Mouse (Mus musculus) testis, adult 2 months (tissue): ENCODE data around the gene Robo3. TPM values are rescaled to one million over a fixed set of nuclear protein-coding genes. Genes with fewer than 3 reads are reported as not detected.

Experiments
- H3K27ac ChIP-seq: fragments of 200-500 bp; 2 replicates; pipeline ENCODE4 v1.5.1; 2012; ENCODE audit warnings: low read depth, low read length; ENCODE audit not compliant: control insufficient read depth, insufficient read depth
- H3K27me3 ChIP-seq: fragments of 200-500 bp; 2 replicates; pipeline ENCODE4 v1.6.1; 2012; ENCODE audit warnings: mild to moderate bottlenecking, low read length, moderate library complexity; ENCODE audit not compliant: control insufficient read depth, insufficient read depth
- H3K36me3 ChIP-seq: fragments of 200-500 bp; 2 replicates; pipeline ENCODE4 v1.6.1; 2012; ENCODE audit warnings: mild to moderate bottlenecking, low read length; ENCODE audit not compliant: control insufficient read depth, insufficient read depth
- H3K4me1 ChIP-seq: fragments of 200-500 bp; 2 replicates; pipeline ENCODE4 v1.6.1; 2012; ENCODE audit warnings: low read length; ENCODE audit not compliant: control insufficient read depth, insufficient read depth
- H3K4me3 ChIP-seq: fragments of 200-500 bp; 2 replicates; pipeline ENCODE4 v1.5.1; 2012; ENCODE audit warnings: low read depth, mild to moderate bottlenecking, low read length, moderate library complexity, mixed read lengths; ENCODE audit not compliant: control insufficient read depth
- CTCF ChIP-seq: fragments of 200-500 bp; IDR thresholded peaks from 2 replicates; pipeline ENCODE4 v1.5.1; 2012; ENCODE audit warnings: low read depth, mild to moderate bottlenecking, inconsistent platforms, low read length, moderate library complexity; ENCODE audit not compliant: control insufficient read depth, insufficient read depth, insufficient replicate concordance
- POLR2A ChIP-seq: fragments of 200-500 bp; IDR thresholded peaks from 2 replicates; pipeline ENCODE4 v1.6.1; 2012; ENCODE audit warnings: low read depth, mild to moderate bottlenecking, inconsistent platforms, low read length, moderate library complexity; ENCODE audit not compliant: control insufficient read depth
- polyA plus RNA-seq: library from polyadenylated mRNA; depleted of rRNA; stranded (reverse); fragments of >200 nt; gene quantifications from 2 replicates; pipeline ENCODE4 v1.2.3, GENCODE M21; 2012

Robo3 gene
- polyA plus RNA-seq, 1 experiment = 1.0 TPM

DNA sequence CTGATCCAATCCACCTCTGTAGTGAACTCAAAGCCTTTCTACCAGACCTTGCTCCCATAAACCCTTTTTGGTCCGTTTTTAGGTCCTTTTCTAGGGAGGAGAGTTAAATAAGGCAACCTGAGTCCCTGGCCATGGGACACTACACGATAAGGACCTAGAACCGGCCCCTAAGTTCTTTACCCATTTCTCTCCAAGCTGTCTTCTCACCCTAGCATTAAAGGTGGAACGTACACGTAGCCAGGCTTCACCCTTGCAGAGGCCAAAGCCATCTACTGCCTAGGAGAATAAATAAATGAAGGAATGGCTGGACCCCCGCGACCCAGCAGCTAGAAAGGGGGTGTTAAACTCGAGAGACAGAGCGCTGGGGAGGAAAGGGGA, 26.6 kb upstream of the Robo3 start:
- TF ChIP-seq POLR2A (no peak), CTCF (no peak)
- no peak overlapping the region for H3K4me3 ChIP-seq
- no peaks in the 10 kb centered on the region for H3K27me3 ChIP-seq
- H3K36me3 ChIP-seq = no peaks in the 10 kb centered on the region
- no peak overlapping the region for H3K27ac ChIP-seq
- H3K4me1 ChIP-seq = peaks cover 14% of the 10 kb centered on the region

- H3K27me3 ChIP-seq = no peaks in the 10 kb centered on the region
- H3K4me3 ChIP-seq = no peak overlapping the region
- no peak for TF ChIP-seq POLR2A
- no peak for TF ChIP-seq CTCF
- no peak overlapping the region for H3K27ac ChIP-seq
- no peaks in the 10 kb centered on the region for H3K36me3 ChIP-seq
- peaks cover 14% of the 10 kb centered on the region for H3K4me1 ChIP-seq
Measured at GRCm38 (mm10) chr9:37457151-37457550, 24.1 kb upstream of the Robo3 start.

DNA sequence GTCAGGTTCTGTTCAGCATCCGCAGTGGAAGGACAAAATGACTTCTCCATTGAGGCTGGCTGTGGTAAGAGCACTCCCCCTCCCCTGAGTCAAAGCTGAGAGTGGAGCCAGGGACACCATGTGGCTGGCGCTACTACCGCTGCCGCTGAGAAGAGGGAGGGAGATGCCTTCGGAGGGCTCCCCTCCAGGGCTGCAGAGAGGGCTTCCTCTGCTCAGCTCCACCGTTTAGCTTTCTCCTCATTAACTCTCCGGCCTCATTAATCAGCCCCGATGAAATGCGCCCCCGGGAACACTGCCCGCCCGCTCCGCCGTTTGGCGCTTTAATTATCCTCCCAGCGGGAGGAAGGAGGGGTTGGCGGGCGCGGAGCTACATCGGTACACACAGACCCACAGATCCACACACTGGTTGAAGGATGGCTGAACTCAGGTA, 23.4 kb upstream of the Robo3 start:
- Histone ChIP-seq H3K36me3 (no peaks in the 10 kb centered on the region), H3K4me1 (peaks cover 14% of the 10 kb centered on the region)
- TF ChIP-seq POLR2A (no peak), CTCF (no peak)

DNA sequence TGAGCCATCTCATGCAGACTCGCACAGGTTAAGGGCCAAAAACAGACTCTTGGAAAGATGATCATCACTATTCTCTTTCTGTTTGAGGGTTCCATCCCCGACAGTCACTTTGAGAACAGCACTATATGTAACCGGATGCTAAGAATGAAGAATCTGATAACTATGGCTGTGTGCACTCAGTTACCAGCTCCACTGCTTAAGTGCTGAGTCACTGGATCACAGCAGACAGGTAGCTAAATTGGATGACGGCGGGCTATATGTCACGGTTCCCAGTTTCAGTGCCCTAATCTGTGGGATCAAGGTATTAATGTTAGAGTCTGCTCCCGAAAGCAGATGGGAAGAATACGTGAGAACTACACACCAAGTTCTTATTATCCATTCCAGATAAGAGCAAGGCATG, 22.8 kb upstream of the Robo3 start:
- Histone ChIP-seq H3K27me3 (no peaks in the 10 kb centered on the region), H3K4me1 (peaks cover 14% of the 10 kb centered on the region), H3K36me3 (no peaks in the 10 kb centered on the region), H3K4me3 (no peak overlapping the region), H3K27ac (no peak overlapping the region)
- TF ChIP-seq CTCF (no peak), POLR2A (no peak)

More for the DNA sequence above, 23.4 kb upstream of the Robo3 start:
- no peak overlapping the region; the same call in 1 of the 2 replicates for H3K4me3 ChIP-seq
- H3K27me3 ChIP-seq = no peaks in the 10 kb centered on the region
- no peak overlapping the region for H3K27ac ChIP-seq

DNA sequence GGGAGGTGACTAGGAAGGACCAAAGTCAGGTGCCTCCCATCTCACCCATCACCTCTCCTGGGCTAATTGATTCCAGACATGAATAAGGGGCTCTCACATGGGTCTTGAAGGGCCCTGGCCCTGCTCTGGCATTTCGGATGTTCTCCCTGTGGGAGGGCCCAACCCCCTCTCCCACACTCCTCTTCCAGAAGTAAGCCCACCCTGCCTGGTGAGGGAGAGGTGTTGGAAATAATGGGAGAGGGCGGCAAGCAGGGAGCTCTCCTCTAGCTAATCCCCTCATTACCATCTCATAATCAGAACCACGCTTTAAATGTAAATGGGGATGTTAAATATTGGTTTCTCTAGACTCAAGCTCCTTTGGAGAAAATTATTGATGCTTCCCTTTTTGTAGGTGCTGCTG, 21.9 kb upstream of the Robo3 start:
- Histone ChIP-seq H3K4me1 (peaks cover 7% of the 10 kb centered on the region), H3K27ac (no peak overlapping the region), H3K4me3 (no peak overlapping the region), H3K36me3 (no peaks in the 10 kb centered on the region), H3K27me3 (no peaks in the 10 kb centered on the region)
- TF ChIP-seq CTCF (no peak), POLR2A (no peak)

DNA sequence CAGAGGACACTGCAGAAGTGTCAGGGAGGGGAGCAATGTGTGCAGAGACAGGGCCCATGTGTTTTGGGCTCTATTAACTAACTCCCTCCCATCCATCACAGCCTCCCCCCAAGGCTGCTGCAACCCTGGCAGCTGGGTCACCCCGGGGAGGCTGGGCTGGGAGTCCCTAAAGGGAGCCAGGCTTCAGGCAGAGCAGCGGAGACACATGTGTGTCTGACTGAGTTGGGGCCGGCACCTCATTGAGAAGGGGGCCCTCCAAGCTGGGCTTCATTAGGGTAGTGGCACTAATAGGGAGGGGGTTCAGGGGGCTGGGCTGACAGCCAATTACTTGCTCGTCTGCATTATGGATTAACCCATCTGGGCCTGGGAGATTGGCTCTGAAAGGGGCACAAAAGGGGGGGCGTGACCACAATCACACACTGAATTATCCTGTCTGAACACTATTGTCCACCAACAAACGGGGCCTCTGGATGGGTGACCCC, 21.0 kb upstream of the Robo3 start:
- TF ChIP-seq POLR2A (no peak), CTCF (no peak)
- H3K27ac ChIP-seq = no peak overlapping the region
- H3K4me1 ChIP-seq = peaks cover 5% of the 10 kb centered on the region
- H3K36me3 ChIP-seq = no peaks in the 10 kb centered on the region
- no peaks in the 10 kb centered on the region for H3K27me3 ChIP-seq
- H3K4me3 ChIP-seq = no peak overlapping the region

DNA sequence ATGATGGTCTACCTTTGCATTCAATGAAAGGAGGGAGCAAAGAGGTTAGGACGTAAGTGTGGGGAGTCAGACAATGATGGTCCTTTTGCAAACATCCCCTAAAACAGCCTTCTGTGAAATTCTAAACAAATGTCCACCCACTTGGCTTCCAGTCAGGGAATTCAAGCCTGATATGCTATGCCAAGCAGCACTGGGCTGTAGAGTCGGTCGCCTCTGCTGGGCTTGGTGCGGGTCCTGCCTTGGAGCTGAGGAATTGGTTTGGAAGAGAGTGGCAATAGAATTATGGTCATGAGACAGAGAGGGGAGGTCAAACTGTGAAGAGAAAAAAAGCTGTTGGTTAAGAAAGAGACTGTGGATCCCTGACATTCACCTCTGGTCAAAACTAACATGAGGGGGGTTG, 20.3 kb upstream of the Robo3 start:
- Histone ChIP-seq H3K36me3 (no peaks in the 10 kb centered on the region), H3K4me3 (no peak overlapping the region), H3K27ac (no peak overlapping the region), H3K4me1 (peaks cover 5% of the 10 kb centered on the region), H3K27me3 (no peaks in the 10 kb centered on the region)
- no peak for TF ChIP-seq POLR2A
- TF ChIP-seq CTCF = no peak

DNA sequence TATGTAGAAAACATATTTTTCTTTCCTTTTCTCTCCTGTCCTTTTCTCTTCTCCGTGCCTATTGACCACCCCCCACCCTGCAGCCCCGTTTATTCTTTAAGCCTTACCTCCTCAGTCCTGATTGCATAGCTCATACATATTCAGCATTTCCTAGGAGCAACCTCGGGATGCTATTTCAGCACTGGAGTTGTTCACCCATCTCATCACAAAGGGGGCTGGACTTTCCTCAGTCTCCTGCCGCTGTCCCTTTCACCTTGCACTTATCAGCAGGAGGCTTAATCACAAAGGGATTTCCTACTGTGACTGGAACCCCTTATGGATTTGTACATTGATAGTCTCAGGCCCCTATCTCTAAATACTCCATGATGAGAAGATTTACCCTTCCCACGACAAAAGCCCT, 19.4 kb upstream of the Robo3 start:
- no peaks in the 10 kb centered on the region for H3K27me3 ChIP-seq
- TF ChIP-seq POLR2A (no peak), CTCF (no peak)
- no peaks in the 10 kb centered on the region for H3K36me3 ChIP-seq
- no peak overlapping the region for H3K27ac ChIP-seq
- no peak overlapping the region for H3K4me3 ChIP-seq
- peaks cover 5% of the 10 kb centered on the region for H3K4me1 ChIP-seq
